Mouse (Mus musculus) stomach, embryonic 15.5 days (tissue): ENCODE data around the gene Rhox4d. TPM values are rescaled to one million over a fixed set of nuclear protein-coding genes. Genes with fewer than 3 reads are reported as not detected.
"Not testable (repeated sequence)": the region's sequence is repeated elsewhere in the genome, so short reads cannot be mapped to it uniquely, and the experiment has no call there.

Experiments used
- ATAC-seq: fragments of 200-750 bp; cut with Nextera tagmentation; 2 replicates; pipeline ENCODE4 v1.8.0; 2017; ENCODE audit warnings: low read depth, moderate number of reproducible peaks, moderate TSS enrichment; ENCODE audit not compliant: insufficient read depth, low FRiP score
- H3K27ac ChIP-seq: fragments of 300-500 bp; sonication (generic); 2 replicates; pipeline ENCODE4 v1.5.1; 2015; ENCODE audit warnings: mild to moderate bottlenecking, inconsistent platforms
- H3K27me3 ChIP-seq: fragments of 300-500 bp; sonication (generic); replicated peaks from 2 replicates; pipeline ENCODE4 v1.6.1; 2015; ENCODE audit warnings: inconsistent platforms
- H3K36me3 ChIP-seq: fragments of 300-500 bp; sonication (generic); 2 replicates; pipeline ENCODE4 v1.6.1; 2015; ENCODE audit warnings: inconsistent platforms
- H3K4me1 ChIP-seq: fragments of 300-500 bp; sonication (generic); 2 replicates; pipeline ENCODE4 v1.6.1; 2015; ENCODE audit warnings: inconsistent platforms
- H3K4me2 ChIP-seq: fragments of 300-500 bp; sonication (generic); 2 replicates; pipeline ENCODE4 v1.6.1; 2015; ENCODE audit warnings: mild to moderate bottlenecking, inconsistent platforms
- H3K4me3 ChIP-seq: fragments of 300-500 bp; sonication (generic); replicated peaks from 2 replicates; pipeline ENCODE4 v1.5.1; 2015; ENCODE audit warnings: inconsistent platforms
- H3K9ac ChIP-seq: fragments of 300-500 bp; sonication (generic); 2 replicates; pipeline ENCODE4 v1.6.1; 2015; ENCODE audit warnings: inconsistent platforms
- H3K9me3 ChIP-seq: fragments of 300-500 bp; sonication (generic); 2 replicates; pipeline ENCODE4 v1.6.1; 2016; ENCODE audit warnings: inconsistent platforms
- WGBS: fragments of 180-500 bp; shearing (Covaris S2); methylation state at CpG from one replicate; pipeline ENCODE4 v1.1.7; 2015; 5-methylcytosine and 5-hydroxymethylcytosine counted together
- polyA plus RNA-seq: library from polyadenylated mRNA; unstranded; fragments of >200 nt; fragmentation: Nextera tagmentation; extraction: Ambion mirVana; gene quantifications from 2 replicates; pipeline ENCODE4 v1.2.1, GENCODE M21; 2015

The Rhox4d gene
- not detected in 2 replicates for polyA plus RNA-seq

GRCm38 (mm10) chrX:37514059-37514458 is at the start of gene Rhox4d:
Rhox4d (plus strand) TSS chrX:37514359.
- H3K9ac ChIP-seq, H3K9me3 ChIP-seq, H3K4me1 ChIP-seq, H3K27ac ChIP-seq, H3K4me2 ChIP-seq, ATAC-seq, H3K27me3 ChIP-seq, H3K36me3 ChIP-seq, H3K4me3 ChIP-seq: not testable (repeated sequence)
- WGBS = 92% methylated on average over 17 of the region's 18 CpGs

DNA sequence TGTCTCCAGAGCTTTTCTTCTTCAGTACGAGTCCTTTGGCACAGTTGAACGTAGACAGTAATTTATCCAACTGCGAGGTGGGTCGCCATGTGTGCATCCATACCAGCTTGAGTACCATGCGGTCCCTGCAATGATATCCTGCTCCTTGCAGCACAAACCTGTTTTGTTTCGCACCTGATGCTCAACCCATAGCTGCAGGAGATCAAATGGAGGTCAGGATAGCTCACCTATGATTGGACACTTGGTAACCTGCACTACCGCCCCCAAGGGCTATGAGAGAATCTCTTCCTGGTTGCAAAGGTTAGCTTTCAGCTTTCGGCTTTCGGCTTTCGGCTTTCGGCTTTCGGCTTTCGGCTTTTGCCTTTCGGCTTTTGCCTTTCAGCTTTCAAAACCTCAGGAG is 34.1 kb upstream of the Rhox4d start, which contains the start of gene Rhox4c:
TSS of gene Rhox4c (plus strand) at position 301 of the 400 bp plus-strand sequence.
- H3K4me1 ChIP-seq, H3K36me3 ChIP-seq, H3K9me3 ChIP-seq, H3K9ac ChIP-seq, H3K4me2 ChIP-seq, H3K4me3 ChIP-seq, H3K27me3 ChIP-seq, ATAC-seq, H3K27ac ChIP-seq: not testable (repeated sequence)
- WGBS = 91% methylated on average over 14 of the region's 14 CpGs

DNA sequence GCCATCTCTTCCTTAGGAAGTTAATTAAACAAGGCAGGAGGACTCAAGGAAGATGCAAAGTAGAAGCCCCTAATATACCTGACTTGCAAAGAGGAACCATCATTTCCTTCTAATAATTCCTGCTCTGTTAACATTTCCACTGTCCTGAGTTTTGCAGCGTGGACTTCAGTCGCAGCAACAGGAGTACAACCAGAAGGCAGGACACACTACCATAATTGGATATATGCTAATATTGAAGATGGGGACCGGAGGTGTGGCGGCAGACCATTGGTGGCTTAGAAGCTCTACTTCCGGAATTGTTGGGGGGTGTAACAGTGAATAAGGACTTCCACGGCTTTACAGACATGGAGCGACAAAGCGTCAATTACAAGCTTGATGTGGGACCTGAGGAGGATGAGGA is 16.0 kb downstream of the Rhox4d start, which contains the start of gene Rhox2e:
TSS of gene Rhox2e (plus strand) at position 301 of the 400 bp plus-strand sequence.
- WGBS = 89% methylated on average over 2 of the region's 8 CpGs
- not testable (repeated sequence) for H3K27me3 ChIP-seq

DNA sequence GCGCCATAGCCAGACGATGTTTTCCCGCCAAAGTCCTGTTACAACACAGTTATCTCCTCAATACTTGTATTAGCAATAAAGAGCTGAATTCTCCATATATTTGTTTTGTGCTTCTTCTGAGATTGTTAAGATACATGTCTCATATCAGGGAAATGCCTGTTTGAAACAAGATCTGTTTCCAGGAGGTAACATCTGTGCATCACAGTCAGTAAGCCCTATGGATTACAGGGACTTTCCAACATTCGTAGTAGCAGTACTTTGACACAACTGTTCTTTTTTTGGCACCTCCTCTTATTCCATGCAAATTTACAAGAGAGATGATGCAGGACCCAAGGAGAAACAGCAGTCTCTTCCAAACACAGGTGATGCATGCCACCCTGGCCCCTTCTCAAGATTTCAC is 27.6 kb downstream of the Rhox4d start, which contains the start of gene Rhox3e:
TSS of gene Rhox3e (plus strand) at position 301 of the 400 bp plus-strand sequence.
- H3K9ac ChIP-seq, H3K4me2 ChIP-seq, H3K27me3 ChIP-seq, H3K4me1 ChIP-seq, H3K9me3 ChIP-seq, H3K4me3 ChIP-seq, H3K36me3 ChIP-seq, ATAC-seq, H3K27ac ChIP-seq: not testable (repeated sequence)
- 88% methylated on average over 1 of the region's 4 CpGs for WGBS

More for the DNA sequence above, 16.0 kb downstream of the Rhox4d start, which contains the start of gene Rhox2e:
- not testable (repeated sequence) for H3K9me3 ChIP-seq, H3K4me2 ChIP-seq, H3K4me3 ChIP-seq, H3K9ac ChIP-seq, H3K4me1 ChIP-seq, ATAC-seq, H3K36me3 ChIP-seq, H3K27ac ChIP-seq

GRCm38 (mm10) chrX:37557112-37557511 is 43.0 kb downstream of the Rhox4d start, which contains the start of gene Rhox4e:
Rhox4e (plus strand) TSS chrX:37557412.
- H3K4me1 ChIP-seq, H3K4me3 ChIP-seq, H3K4me2 ChIP-seq, H3K36me3 ChIP-seq, H3K27me3 ChIP-seq, H3K9ac ChIP-seq, H3K27ac ChIP-seq, H3K9me3 ChIP-seq, ATAC-seq: not testable (repeated sequence)
- 97% methylated on average over 10 of the region's 18 CpGs for WGBS

Other genes starting within 250 kb of the Rhox4d start
- not detected in 2 replicates for gene Rhox4a, start 249.0 kb upstream of the Rhox4d start, polyA plus RNA-seq
- gene Rhox3a2, start 134.3 kb upstream of the Rhox4d start, polyA plus RNA-seq = not detected in 2 replicates
- gene Rhox4a2, start 123.5 kb upstream of the Rhox4d start, polyA plus RNA-seq = 0.30 TPM in 1 of 2 replicates, not detected in the other
- gene Rhox2b, start 102.3 kb upstream of the Rhox4d start, polyA plus RNA-seq = not detected in 2 replicates
- gene Rhox4b, start 81.9 kb upstream of the Rhox4d start, polyA plus RNA-seq = not detected in 2 replicates
- not detected in 2 replicates for gene Rhox2c, start 60.7 kb upstream of the Rhox4d start, polyA plus RNA-seq
- gene Rhox3c, start 55.8 kb upstream of the Rhox4d start, polyA plus RNA-seq = not detected in 2 replicates
- not detected in 2 replicates for gene Rhox4c, start 34.0 kb upstream of the Rhox4d start, polyA plus RNA-seq
- gene Rhox2d, start 20.9 kb upstream of the Rhox4d start, polyA plus RNA-seq = not detected in 2 replicates
- gene Rhox2e, start 16.1 kb downstream of the Rhox4d start, polyA plus RNA-seq = not detected in 2 replicates
- not detected in 2 replicates for gene Rhox3e, start 27.7 kb downstream of the Rhox4d start, polyA plus RNA-seq
- not detected in 2 replicates for gene Rhox4e, start 43.1 kb downstream of the Rhox4d start, polyA plus RNA-seq
- gene Rhox2f, start 57.0 kb downstream of the Rhox4d start, polyA plus RNA-seq = not detected in 2 replicates
- not detected in 2 replicates for gene Rhox3f, start 66.6 kb downstream of the Rhox4d start, polyA plus RNA-seq
- not detected in 2 replicates for gene Rhox4f, start 93.3 kb downstream of the Rhox4d start, polyA plus RNA-seq
- not detected in 2 replicates for gene Rhox3g, start 114.3 kb downstream of the Rhox4d start, polyA plus RNA-seq
- not detected in 2 replicates for gene Rhox2g, start 129.1 kb downstream of the Rhox4d start, polyA plus RNA-seq
- not detected in 2 replicates for gene Rhox4g, start 137.0 kb downstream of the Rhox4d start, polyA plus RNA-seq
- gene Rhox3h, start 154.4 kb downstream of the Rhox4d start, polyA plus RNA-seq = not detected in 2 replicates
- gene Rhox2h, start 158.9 kb downstream of the Rhox4d start, polyA plus RNA-seq = not detected in 2 replicates